Mouse (Mus musculus) kidney, postnatal 14 days (tissue): ENCODE results near the gene Fcho1.
"Not testable (repeated sequence)": the region's sequence is repeated elsewhere in the genome, so short reads cannot be mapped to it uniquely, and the experiment has no call there.

ENCODE experiments used
- DNase-seq: peaks from one replicate; pipeline ENCODE4 v3.0.0; 2022; ENCODE audit warnings: mixed read lengths

Fcho1 gene

GRCm38 (mm10) chr8:71725122-71725924 lies at the start of gene Fcho1:
Gene Fcho1, minus strand, starts transcription at chr8:71725716.
- DNase-seq: peak; percentile 86

DNA sequence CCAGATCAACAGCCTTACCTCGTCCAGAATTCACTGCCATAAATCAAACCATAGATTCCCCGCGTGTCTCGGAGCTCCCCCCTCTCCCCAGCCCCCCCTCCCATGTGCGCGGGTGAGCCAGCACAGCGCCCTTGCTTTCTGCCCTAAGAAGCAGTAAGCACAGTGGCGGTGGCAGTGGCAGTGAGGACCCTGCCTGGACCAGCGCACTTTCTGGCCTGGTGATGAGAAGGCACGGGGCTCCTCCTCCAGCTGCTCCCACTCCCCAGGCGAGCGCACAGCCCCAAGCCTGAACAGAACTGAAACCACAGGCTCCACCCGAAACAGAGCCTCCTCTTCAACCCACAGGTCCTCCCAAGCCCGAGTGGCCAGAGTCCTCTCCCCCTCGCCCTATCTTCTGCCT lies 45.8 kb upstream of the Fcho1 start:
- no peak for DNase-seq

DNA sequence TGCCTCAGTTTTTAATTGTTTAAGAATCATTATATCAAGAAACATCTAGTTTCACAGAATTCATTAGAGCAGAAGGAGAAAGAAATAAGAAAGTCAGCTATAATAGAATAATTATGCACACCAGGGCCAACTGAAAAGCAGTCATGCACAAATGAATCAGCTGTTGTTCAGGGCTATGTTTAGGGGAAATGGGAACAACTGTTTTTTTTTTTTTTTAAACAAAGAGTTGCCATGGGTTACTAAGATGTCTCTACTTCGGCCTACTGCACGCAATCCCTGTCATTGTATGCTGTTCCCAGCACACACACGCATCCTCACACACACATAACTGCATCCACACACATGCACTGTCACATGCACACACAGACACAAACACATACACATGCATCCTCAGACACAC lies 33.3 kb upstream of the Fcho1 start:
- DNase-seq: no peak

- DNase-seq: not testable (repeated sequence)
These were observed 27.5 kb upstream of the Fcho1 start for GRCm38 (mm10) chr8:71752881-71753552.

- DNase-seq: not testable (repeated sequence)
These were observed 26.7 kb upstream of the Fcho1 start for GRCm38 (mm10) chr8:71752263-71752662.

DNA sequence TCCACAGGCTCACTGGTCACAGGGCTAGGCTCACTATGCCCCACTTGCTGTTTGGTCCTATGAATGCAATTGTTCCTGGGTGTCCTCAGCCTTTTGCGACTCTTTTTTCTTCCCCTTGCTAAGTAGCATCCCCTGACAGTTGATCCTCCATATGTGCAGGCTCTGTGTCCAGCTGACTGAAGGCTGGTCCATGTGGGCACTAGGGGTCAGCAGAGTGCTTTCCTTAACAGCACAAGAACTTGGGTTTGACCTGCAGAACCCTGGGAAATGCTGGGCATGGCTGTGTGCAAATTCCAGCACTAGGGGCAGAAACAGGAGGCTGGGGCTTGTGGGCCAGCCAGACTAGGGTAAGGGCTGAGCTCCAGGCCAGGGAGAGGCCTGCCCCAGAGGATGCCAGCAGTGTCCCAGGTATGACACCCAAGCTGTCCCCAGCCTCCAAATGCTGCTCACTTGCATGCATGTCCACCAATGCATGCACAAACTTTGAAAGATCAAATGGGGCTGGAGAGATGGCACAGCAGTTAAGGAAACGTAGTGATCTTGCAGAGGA lies 25.9 kb upstream of the Fcho1 start:
- peak; percentile 60 for DNase-seq

- DNase-seq: not testable (repeated sequence)
These were observed 24.0 kb upstream of the Fcho1 start for GRCm38 (mm10) chr8:71749321-71750075.

GRCm38 (mm10) chr8:71747082-71747481 lies 21.6 kb upstream of the Fcho1 start:
- DNase-seq: not testable (repeated sequence)

- DNase-seq: no peak
These were observed 19.8 kb upstream of the Fcho1 start for GRCm38 (mm10) chr8:71745322-71745721.

DNA sequence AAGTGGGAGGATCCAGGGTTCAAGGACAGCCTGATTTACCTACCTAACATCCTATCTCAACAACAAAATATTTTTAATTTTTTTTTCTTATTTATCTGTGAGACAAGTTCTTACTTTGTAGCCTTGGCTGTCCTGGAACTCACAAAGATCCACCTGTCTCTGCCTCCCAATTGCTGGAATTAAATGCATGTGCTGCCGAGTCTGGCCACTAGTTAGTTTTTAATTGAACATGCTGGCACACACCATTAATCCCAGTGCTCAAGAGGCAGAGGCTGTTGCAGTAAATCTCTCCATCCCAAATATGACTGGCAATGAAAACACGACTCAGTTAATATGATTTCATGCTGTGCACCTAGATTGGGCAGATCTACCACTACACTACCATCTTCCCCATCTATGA lies 17.3 kb upstream of the Fcho1 start:
- DNase-seq: no peak

DNA sequence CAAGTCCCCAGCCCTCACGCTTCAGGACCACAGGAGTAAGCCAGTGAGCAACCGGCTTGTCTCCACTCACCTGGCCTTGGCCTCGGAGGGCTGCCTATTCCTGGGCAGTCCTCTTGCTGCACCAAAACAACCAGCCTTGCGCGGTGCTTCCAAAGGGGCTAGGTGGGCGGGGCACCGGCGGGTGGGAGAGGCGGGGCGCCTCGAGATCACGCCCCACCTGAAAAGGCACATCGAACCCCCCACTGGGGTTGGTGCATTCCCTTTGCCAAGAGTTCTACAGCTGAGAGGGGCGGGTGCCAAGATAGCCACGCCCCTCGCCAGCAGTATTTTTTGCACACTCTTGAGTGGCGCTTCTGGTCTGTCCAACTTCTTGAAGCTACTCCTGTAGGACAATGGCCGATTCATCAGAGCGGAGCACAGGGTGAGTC lies 16.2 kb upstream of the Fcho1 start:
- peak; percentile 37 for DNase-seq

GRCm38 (mm10) chr8:71741226-71741625 lies 15.7 kb upstream of the Fcho1 start:
- DNase-seq: no peak

DNA sequence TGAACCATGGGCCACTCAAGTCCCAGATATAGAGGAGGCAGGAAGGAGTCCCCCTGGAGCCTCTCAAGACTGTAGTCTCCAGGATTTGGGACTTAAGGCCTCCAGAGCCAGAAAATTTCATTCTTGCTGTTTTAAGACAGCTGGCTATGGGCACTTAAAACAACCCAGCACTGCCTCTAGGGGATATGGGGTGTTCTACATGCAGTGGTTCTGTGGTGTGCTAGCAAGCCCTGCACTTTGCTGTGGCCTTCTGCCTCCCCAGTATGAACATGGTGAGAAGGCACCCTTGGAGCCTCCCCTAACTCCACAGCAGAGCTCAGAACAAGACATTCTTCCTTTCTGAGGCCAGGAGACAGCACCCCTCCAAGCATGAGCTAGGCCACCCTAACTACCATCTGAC lies 12.8 kb upstream of the Fcho1 start:
- not testable (repeated sequence) for DNase-seq

- DNase-seq: peak; percentile 66
These were observed 6.2 kb upstream of the Fcho1 start for GRCm38 (mm10) chr8:71731652-71732230.

DNA sequence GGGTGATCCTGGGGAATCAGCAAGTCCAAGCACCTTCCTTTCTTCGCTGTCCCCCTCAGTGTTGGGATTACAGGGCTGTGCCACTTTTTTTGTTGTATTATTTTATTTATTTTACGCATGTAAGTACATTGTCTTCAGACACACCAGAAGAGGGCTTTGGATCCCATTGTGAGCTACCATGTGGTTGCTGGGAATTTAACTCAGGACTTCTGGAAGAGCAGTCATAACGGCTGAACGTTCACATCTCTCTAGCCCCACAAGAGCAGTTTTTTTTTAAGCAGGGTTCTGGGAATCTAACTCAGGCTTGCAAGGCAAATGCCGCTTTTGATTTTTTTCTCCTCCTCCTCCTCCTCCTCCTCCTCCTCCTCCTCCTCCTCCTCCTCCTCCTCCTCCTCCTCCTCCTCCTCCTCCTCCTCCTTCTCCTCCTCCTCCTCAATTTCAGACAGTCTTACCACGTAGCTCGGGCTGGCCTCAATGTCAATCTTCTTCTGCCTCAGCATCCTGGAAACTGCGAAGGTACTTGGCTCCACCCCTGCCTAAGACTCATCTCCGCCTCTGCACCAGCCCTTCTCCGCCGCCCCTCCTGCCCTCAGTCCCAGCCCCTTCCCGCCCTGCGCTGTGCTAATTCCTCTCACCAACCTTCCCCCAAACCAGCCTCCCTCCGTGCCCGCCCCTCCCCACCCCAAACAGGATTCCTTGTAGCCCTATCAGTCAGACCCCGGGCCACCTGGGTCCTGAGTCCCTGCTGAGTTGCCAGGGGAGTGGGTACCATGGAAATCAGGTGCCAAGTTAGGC lies 3.5 kb upstream of the Fcho1 start:
- no peak for DNase-seq

DNA sequence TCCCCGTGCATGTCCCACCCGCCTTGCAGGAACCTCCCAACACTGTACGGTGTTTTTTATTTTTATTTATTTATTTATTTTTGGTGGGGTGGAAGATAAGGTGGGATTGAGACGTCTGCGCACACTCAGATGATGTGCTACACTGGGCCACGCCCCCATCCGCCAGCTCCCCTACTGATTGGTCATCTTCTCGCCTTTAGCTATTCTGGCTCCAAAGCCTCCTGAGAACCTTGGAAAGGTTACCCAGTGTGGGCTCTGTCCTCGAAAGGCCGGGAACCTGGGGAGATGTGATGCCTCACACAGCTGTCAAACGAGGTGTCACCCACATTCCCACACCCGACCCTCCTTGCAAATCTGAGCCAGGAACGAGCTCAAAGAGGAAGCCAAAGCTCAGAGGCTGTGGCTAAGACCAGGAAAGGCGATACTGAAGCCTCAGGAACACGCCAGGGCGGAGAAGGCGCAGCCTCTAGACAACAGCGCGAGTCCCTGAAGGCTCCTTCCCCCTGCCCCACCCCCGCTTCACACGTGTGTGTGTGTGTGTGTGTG lies 2.8 kb upstream of the Fcho1 start:
- peak; percentile 30 for DNase-seq

GRCm38 (mm10) chr8:71724389-71724788 lies 1.1 kb downstream of the Fcho1 start:
- DNase-seq: no peak

DNA sequence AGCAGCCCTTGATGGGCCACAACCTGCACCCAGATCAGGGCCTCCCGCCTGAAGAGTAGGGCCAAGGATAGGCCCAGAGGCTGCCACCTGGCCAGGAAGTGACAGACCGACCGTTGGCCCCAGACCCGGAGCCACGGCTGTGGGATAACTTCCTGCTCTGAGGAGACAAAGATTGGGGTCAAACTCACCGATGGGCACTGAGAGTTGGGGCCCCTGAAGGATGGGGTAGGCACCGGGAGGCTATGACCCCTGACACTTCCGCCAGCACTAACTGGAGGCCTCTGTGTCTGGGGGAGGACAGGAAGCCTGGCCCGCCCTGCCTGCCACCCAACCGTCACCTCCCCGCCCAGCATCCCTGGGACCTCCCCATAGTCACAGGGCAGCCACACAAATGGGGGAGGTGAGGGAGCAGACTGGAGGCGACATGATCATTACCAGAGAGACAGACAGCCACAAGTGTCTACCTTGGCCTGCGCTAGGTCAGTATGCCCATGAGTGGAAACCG lies 2.4 kb downstream of the Fcho1 start:
- DNase-seq: no peak

DNA sequence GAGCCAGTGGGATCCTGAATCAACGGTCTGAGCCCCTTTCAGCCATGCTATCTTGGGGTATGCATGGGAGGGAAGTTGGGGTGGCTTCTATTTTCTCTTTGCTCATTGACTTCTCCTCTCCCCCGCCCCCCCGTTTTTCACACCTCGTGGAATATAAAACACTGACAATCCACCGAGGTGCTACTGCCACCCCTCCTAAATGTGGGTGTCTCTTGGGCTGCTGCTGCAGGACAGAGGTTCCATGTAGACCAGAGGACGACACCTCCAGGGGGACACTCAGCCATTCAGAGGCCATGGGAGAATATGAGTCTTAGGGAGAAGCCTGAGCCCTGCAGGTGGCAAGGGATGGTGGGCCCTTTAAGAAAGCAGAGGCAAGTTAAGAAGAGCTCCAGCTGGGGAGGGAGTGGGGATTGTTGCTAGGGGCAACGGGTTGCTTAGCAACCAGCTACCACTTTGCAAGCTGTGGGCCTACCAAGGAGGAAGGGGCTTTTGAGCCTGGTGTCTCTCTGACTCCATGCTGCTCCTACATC lies 5.5 kb downstream of the Fcho1 start:
- DNase-seq: no peak

DNA sequence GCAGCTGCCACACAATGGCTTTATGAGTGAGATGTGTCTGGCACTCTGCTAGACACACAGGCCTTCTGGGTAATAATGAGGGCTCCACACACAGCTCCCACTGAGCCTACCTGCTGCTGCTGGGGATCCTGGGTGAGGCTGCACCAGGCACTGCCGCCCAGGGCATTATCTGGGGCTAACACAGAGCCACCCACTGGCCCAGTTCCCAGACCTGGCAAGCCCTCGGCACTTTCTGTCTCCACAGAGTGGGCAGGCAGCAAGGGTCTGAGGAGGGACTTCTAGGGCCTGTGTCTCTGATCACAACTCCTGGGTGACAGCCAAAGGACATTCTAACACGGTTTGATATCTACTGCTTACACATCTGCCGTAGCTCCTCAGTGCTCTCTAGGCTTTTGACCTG lies 6.3 kb downstream of the Fcho1 start:
- no peak for DNase-seq

DNA sequence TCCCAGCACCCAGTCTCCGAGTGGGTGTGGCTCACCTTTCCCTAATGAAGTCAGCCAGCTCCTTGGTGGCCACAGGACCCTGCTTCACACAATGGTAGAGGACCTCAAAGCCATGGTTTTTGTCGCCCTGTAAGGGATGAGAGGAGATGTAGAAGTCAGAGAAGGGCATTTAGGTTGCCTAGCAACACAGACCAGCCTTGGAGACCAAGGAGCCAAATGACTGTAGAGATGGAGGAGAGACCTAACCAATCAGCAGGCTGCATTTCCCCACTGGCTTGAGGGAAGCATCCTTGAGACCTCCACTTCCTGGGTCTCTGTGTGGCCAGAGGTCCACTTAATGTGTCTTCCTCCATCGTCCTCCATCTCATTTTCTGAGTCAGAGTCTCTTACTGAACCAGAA lies 7.3 kb downstream of the Fcho1 start:
- DNase-seq: no peak
